Mouse (Mus musculus) testis, adult 2 months (tissue): Measurements from ENCODE around the gene Tmem222. TPM values are rescaled to one million over a fixed set of nuclear protein-coding genes. Genes with fewer than 3 reads are reported as not detected.
A peak's percentile ranks its signal among the peaks of the same experiment; 100 is the strongest.

Source experiments
- H3K27ac ChIP-seq: fragments of 200-500 bp; 2 replicates; pipeline ENCODE4 v1.5.1; 2012; ENCODE audit warnings: low read depth, low read length; ENCODE audit not compliant: control insufficient read depth, insufficient read depth
- H3K27me3 ChIP-seq: fragments of 200-500 bp; 2 replicates; pipeline ENCODE4 v1.6.1; 2012; ENCODE audit warnings: mild to moderate bottlenecking, low read length, moderate library complexity; ENCODE audit not compliant: control insufficient read depth, insufficient read depth
- H3K36me3 ChIP-seq: fragments of 200-500 bp; 2 replicates; pipeline ENCODE4 v1.6.1; 2012; ENCODE audit warnings: mild to moderate bottlenecking, low read length; ENCODE audit not compliant: control insufficient read depth, insufficient read depth
- H3K4me1 ChIP-seq: fragments of 200-500 bp; 2 replicates; pipeline ENCODE4 v1.6.1; 2012; ENCODE audit warnings: low read length; ENCODE audit not compliant: control insufficient read depth, insufficient read depth
- H3K4me3 ChIP-seq: fragments of 200-500 bp; 2 replicates; pipeline ENCODE4 v1.5.1; 2012; ENCODE audit warnings: low read depth, mild to moderate bottlenecking, low read length, moderate library complexity, mixed read lengths; ENCODE audit not compliant: control insufficient read depth
- CTCF ChIP-seq: fragments of 200-500 bp; IDR thresholded peaks from 2 replicates; pipeline ENCODE4 v1.5.1; 2012; ENCODE audit warnings: low read depth, mild to moderate bottlenecking, inconsistent platforms, low read length, moderate library complexity; ENCODE audit not compliant: control insufficient read depth, insufficient read depth, insufficient replicate concordance
- POLR2A ChIP-seq: fragments of 200-500 bp; IDR thresholded peaks from 2 replicates; pipeline ENCODE4 v1.6.1; 2012; ENCODE audit warnings: low read depth, mild to moderate bottlenecking, inconsistent platforms, low read length, moderate library complexity; ENCODE audit not compliant: control insufficient read depth
- polyA plus RNA-seq: library from polyadenylated mRNA; depleted of rRNA; stranded (reverse); fragments of >200 nt; gene quantifications from 2 replicates; pipeline ENCODE4 v1.2.3, GENCODE M21; 2012

Gene Tmem222
- polyA plus RNA-seq, 1 experiment, result 48.5 TPM

- Histone ChIP-seq H3K27ac (peak overlapping the region; percentile 19; the same call in 1 of the 2 replicates), H3K4me1 (no peaks in the 10 kb centered on the region; the same call in 1 of the 2 replicates), H3K36me3 (peaks cover 6% of the 10 kb centered on the region), H3K27me3 (no peaks in the 10 kb centered on the region), H3K4me3 (no peak overlapping the region)
- TF ChIP-seq POLR2A, result no peak
- no peak for TF ChIP-seq CTCF
Observed at GRCm38 (mm10) chr4:133269596-133269995, 8.0 kb downstream of the Tmem222 start.

- H3K27me3 ChIP-seq, result no peaks in the 10 kb centered on the region
- H3K4me1 ChIP-seq, result no peaks in the 10 kb centered on the region; the same call in 1 of the 2 replicates
- peaks cover 6% of the 10 kb centered on the region for H3K36me3 ChIP-seq
- no peak for TF ChIP-seq POLR2A
- no peak for TF ChIP-seq CTCF
- no peak overlapping the region for H3K27ac ChIP-seq
- no peak overlapping the region for H3K4me3 ChIP-seq
Observed at GRCm38 (mm10) chr4:133268931-133269330, 8.7 kb downstream of the Tmem222 start.

GRCm38 (mm10) chr4:133266248-133266880 lies 11.2 kb downstream of the Tmem222 start:
- Histone ChIP-seq H3K27ac (peak overlapping the region; percentile 2; the same call in 1 of the 2 replicates), H3K36me3 (peaks cover 6% of the 10 kb centered on the region), H3K27me3 (no peaks in the 10 kb centered on the region), H3K4me3 (no peak overlapping the region), H3K4me1 (no peaks in the 10 kb centered on the region; the same call in 1 of the 2 replicates)
- TF ChIP-seq POLR2A, result no peak
- no peak for TF ChIP-seq CTCF

- Histone ChIP-seq H3K36me3 (peaks cover 6% of the 10 kb centered on the region), H3K4me3 (no peak overlapping the region), H3K27me3 (no peaks in the 10 kb centered on the region), H3K4me1 (no peaks in the 10 kb centered on the region; the same call in 1 of the 2 replicates), H3K27ac (no peak overlapping the region)
- TF ChIP-seq CTCF (no peak), POLR2A (no peak)
Observed at GRCm38 (mm10) chr4:133265759-133266158, 11.8 kb downstream of the Tmem222 start.

- TF ChIP-seq CTCF, result no peak
- TF ChIP-seq POLR2A, result no peak
- Histone ChIP-seq H3K4me1 (no peaks in the 10 kb centered on the region), H3K27ac (no peak overlapping the region), H3K27me3 (no peaks in the 10 kb centered on the region), H3K36me3 (peaks cover 6% of the 10 kb centered on the region; the same call in 1 of the 2 replicates), H3K4me3 (no peak overlapping the region)
Observed at GRCm38 (mm10) chr4:133265297-133265696, 12.3 kb downstream of the Tmem222 start.

- Histone ChIP-seq H3K4me1 (no peaks in the 10 kb centered on the region), H3K27me3 (no peaks in the 10 kb centered on the region), H3K27ac (no peak overlapping the region), H3K4me3 (no peak overlapping the region), H3K36me3 (peaks cover 6% of the 10 kb centered on the region; the same call in 1 of the 2 replicates)
- TF ChIP-seq POLR2A, result no peak
- TF ChIP-seq CTCF, result no peak
Observed at GRCm38 (mm10) chr4:133264559-133264958, 13.0 kb downstream of the Tmem222 start.

- TF ChIP-seq POLR2A (no peak), CTCF (no peak)
- H3K36me3 ChIP-seq, result peaks cover 6% of the 10 kb centered on the region; the same call in 1 of the 2 replicates
- H3K4me3 ChIP-seq, result no peak overlapping the region
- H3K27me3 ChIP-seq, result no peaks in the 10 kb centered on the region
- no peaks in the 10 kb centered on the region for H3K4me1 ChIP-seq
- H3K27ac ChIP-seq, result no peak overlapping the region
Observed at GRCm38 (mm10) chr4:133263756-133264155, 13.8 kb downstream of the Tmem222 start.
